Mouse (Mus musculus) limb, embryonic 12.5 days (tissue): ENCODE data around the gene Scn4a. TPM values are rescaled to one million over a fixed set of nuclear protein-coding genes. Genes with fewer than 3 reads are reported as not detected.

Experiments
- ATAC-seq: fragments of 200-750 bp; cut with Nextera tagmentation; 2 replicates; pipeline ENCODE4 v1.8.0; 2017; ENCODE audit warnings: low read depth, moderate TSS enrichment; ENCODE audit not compliant: insufficient number of reproducible peaks, insufficient read depth, low FRiP score, low TSS enrichment
- H3K27ac ChIP-seq: fragments of 300-500 bp; sonication (generic); 2 replicates; pipeline ENCODE4 v1.5.1; 2016; ENCODE audit warnings: mild to moderate bottlenecking, moderate library complexity
- H3K27me3 ChIP-seq: fragments of 300-500 bp; sonication (generic); 2 replicates; pipeline ENCODE4 v1.6.1; 2016; ENCODE audit warnings: mild to moderate bottlenecking, moderate library complexity
- H3K36me3 ChIP-seq: fragments of 300-500 bp; sonication (generic); 2 replicates; pipeline ENCODE4 v1.6.1; 2016; ENCODE audit warnings: mild to moderate bottlenecking, moderate library complexity
- H3K4me1 ChIP-seq: fragments of 300-500 bp; sonication (generic); replicated peaks from 2 replicates; pipeline ENCODE4 v1.6.1; 2016
- H3K4me2 ChIP-seq: fragments of 300-500 bp; sonication (generic); 2 replicates; pipeline ENCODE4 v1.6.1; 2016; ENCODE audit warnings: mild to moderate bottlenecking, moderate library complexity
- H3K4me3 ChIP-seq: fragments of 300-500 bp; sonication (generic); replicated peaks from 2 replicates; pipeline ENCODE4 v1.5.1; 2016; ENCODE audit warnings: mild to moderate bottlenecking
- H3K9ac ChIP-seq: fragments of 300-500 bp; sonication (generic); replicated peaks from 2 replicates; pipeline ENCODE4 v1.6.1; 2016; ENCODE audit warnings: mild to moderate bottlenecking, moderate library complexity
- H3K9me3 ChIP-seq: fragments of 300-500 bp; sonication (generic); 2 replicates; pipeline ENCODE4 v1.6.1; 2016; ENCODE audit warnings: mild to moderate bottlenecking, moderate library complexity
- WGBS: fragments of 180-500 bp; shearing (Covaris S2); methylation state at CpG from one replicate; pipeline ENCODE4 v1.1.7; 2016; 5-methylcytosine and 5-hydroxymethylcytosine counted together
- polyA plus RNA-seq: library from polyadenylated mRNA; unstranded; fragments of >200 nt; fragmentation: Nextera tagmentation; extraction: Ambion mirVana; gene quantifications from 2 replicates; pipeline ENCODE4 v1.2.1, GENCODE M21; 2016

Scn4a gene
- polyA plus RNA-seq, 1 experiment from 2014 or later = 0.25 TPM

DNA sequence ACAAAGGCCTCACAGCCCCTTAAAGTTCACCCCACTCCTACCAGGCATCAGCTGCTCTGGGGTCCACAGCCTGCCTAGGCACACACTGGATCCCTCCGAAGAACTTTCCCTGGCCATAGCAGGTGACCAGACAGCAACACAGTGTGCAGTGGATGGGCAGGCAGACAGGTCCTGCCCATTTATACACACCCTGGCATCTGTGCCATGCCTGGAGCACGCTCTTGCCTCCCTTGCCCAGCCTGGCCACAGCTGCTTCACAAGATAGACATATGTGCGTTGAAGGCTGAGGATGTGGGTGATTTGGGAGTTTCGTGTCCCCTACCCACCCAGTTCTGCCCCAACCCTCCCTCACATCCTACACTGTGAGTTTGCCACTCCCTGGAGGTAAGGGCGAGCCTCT lies 15.1 kb downstream of the Scn4a start:
- no peaks in the 10 kb centered on the region for H3K36me3 ChIP-seq
- ATAC-seq = no peak
- no peak overlapping the region for H3K27ac ChIP-seq
- H3K27me3 ChIP-seq = 0 out of 2 replicates have a peak, but pooled peaks cover 3% of the 10 kb centered on the region
- H3K4me1 ChIP-seq = peaks cover 7% of the 10 kb centered on the region; the same call in 1 of the 2 replicates
- H3K9ac ChIP-seq = no peak overlapping the region
- WGBS = 76% methylated on average over 5 of the region's 5 CpGs
- no peak overlapping the region for H3K4me3 ChIP-seq
- H3K9me3 ChIP-seq = no peaks in the 10 kb centered on the region
- no peak overlapping the region for H3K4me2 ChIP-seq

DNA sequence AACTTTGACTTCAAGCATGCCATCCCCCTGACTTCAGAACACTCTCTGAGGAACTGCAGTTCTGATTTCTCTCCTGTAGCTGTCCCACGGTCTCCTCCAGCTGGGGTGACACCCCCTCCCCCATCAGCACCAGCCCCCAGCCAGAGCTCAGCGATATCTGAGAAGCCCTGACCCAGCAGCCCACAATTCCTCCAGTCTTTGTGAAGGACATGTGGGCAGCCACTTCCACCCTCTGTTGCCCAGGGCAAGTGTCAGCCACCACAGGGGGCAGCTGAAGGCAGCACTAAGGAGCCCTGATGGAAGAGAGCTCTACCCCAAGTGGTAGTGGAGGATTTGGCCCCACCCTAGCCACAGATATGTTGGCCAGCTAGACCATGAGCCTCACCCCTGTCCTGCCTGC lies 19.0 kb downstream of the Scn4a start:
- 12% methylated on average over 2 of the region's 2 CpGs for WGBS
- Histone ChIP-seq H3K4me1 (peaks cover 12% of the 10 kb centered on the region), H3K4me2 (no peak overlapping the region), H3K9ac (no peak overlapping the region), H3K9me3 (no peaks in the 10 kb centered on the region), H3K4me3 (no peak overlapping the region), H3K36me3 (no peaks in the 10 kb centered on the region), H3K27ac (no peak overlapping the region), H3K27me3 (0 out of 2 replicates have a peak, but pooled peaks cover 3% of the 10 kb centered on the region)
- ATAC-seq = no peak

DNA sequence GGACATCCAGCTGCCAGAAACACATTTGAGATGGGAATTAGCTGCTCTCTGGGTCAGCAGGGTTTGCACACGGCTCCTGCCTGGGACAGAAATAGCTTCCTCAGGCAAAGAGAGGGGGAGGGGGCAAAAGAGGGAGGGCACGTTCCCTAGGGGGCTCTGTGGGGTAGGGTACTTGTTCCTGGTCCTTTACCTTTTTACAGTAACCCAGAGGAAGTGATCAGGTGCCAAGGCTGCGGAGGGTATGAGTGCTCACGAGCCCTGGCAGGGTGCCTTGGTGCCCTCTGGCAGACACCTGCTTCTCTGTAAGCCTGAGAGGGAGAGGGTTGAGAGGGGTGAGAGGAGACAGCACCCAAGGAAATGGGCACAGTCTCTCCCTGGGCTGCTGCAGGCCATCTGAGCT lies 20.6 kb downstream of the Scn4a start:
- no peaks in the 10 kb centered on the region for H3K36me3 ChIP-seq
- H3K9ac ChIP-seq = no peak overlapping the region
- H3K4me1 ChIP-seq = peaks cover 15% of the 10 kb centered on the region
- no peak overlapping the region for H3K4me3 ChIP-seq
- WGBS = 52% methylated on average over 4 of the region's 4 CpGs
- no peak overlapping the region for H3K27ac ChIP-seq
- no peak overlapping the region for H3K4me2 ChIP-seq
- H3K9me3 ChIP-seq = no peaks in the 10 kb centered on the region
- no peak for ATAC-seq
- no peaks in the 10 kb centered on the region for H3K27me3 ChIP-seq

DNA sequence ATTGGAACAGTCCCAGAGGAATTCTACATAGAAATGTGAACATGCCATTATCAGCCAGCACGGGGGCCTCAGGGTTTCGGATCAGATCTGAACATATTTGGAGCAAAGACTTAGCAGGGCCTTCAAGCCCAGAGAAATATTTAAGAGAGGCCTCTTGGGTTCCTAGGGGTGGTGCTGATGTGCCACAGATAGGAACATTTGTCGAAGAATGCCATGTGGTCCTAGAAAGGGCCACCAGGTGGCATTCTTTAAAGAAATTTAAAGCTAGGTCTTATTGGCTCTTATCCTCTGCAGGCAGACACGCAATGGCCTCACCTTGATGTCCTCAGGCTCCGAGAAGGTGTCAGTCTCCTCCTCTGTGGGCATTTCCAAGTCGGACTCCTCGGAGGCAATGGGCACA lies 23.4 kb downstream of the Scn4a start:
- ATAC-seq = no peak
- Histone ChIP-seq H3K9ac (no peak overlapping the region), H3K4me3 (no peak overlapping the region), H3K36me3 (no peaks in the 10 kb centered on the region), H3K27me3 (no peaks in the 10 kb centered on the region), H3K9me3 (no peaks in the 10 kb centered on the region), H3K4me2 (no peak overlapping the region), H3K27ac (no peak overlapping the region), H3K4me1 (peaks cover 19% of the 10 kb centered on the region)
- WGBS = 64% methylated on average over 7 of the region's 7 CpGs

DNA sequence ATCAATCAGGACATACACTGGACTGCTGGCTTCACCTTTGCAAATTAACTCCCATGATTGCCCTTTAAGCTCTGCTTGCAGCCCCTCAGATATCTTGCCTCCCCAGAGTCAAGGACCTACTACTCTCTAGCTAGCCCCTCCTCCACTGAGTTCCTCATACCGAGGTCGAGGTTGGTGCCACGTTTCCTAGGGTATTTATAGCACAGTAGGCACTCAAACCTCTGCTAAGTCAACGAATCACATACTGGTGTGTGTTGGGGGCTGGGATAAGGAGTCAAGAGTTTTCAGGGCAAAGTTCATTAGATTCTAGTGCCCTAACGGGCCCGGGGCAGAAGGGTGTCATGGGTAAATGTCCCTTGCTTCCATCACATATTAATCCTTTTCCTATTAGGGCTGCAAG lies 24.0 kb downstream of the Scn4a start:
- Histone ChIP-seq H3K9me3 (no peaks in the 10 kb centered on the region), H3K27ac (no peak overlapping the region), H3K36me3 (no peaks in the 10 kb centered on the region), H3K4me2 (no peak overlapping the region), H3K4me3 (no peak overlapping the region), H3K4me1 (peaks cover 19% of the 10 kb centered on the region), H3K9ac (no peak overlapping the region), H3K27me3 (no peaks in the 10 kb centered on the region)
- no peak for ATAC-seq
- WGBS = 61% methylated on average over 6 of the region's 6 CpGs

DNA sequence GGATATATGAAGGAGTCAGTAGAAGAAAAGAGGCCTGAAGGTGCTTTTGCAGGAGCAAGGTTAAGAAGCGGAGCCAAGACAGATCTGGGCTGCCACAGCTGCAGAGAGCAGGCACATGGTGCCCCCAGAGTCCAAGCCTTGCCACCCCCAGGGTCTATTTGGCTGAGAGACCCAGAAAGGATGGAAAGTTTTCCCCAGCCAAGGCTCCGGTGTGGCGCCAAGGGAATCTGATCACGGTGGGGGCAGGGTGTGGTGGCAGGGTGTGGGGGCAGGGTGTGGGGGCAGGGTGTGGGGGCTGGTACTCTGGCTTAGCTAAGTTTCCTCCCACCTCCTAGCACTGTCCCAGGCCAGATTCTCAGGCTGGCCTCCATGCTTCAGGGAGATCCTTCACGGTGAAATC lies 24.6 kb downstream of the Scn4a start:
- no peak overlapping the region for H3K4me2 ChIP-seq
- no peak overlapping the region for H3K9ac ChIP-seq
- no peaks in the 10 kb centered on the region for H3K9me3 ChIP-seq
- WGBS = 50% methylated on average over 5 of the region's 5 CpGs
- H3K27me3 ChIP-seq = no peaks in the 10 kb centered on the region
- H3K4me1 ChIP-seq = peaks cover 17% of the 10 kb centered on the region
- H3K36me3 ChIP-seq = no peaks in the 10 kb centered on the region
- no peak overlapping the region for H3K27ac ChIP-seq
- no peak for ATAC-seq
- no peak overlapping the region for H3K4me3 ChIP-seq

DNA sequence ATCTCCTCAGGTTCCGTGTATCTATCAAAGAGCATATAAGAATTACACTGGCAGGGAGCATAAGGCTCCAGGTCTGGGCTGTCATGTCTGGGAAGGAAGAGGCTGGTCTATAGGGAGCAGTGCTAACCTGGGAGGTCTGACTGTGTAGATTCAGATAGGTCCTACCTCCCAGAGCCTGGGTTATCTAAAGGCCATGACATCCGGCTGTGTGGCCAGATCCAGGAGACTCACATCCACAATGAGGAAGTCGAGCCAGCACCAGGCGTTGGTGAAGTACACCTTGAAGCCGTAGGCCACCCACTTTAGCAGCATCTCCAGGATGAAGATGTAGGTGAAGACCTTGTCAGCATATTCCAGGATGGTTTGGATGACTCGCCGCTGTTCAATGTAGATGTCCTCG lies 26.6 kb downstream of the Scn4a start:
- Histone ChIP-seq H3K27ac (no peak overlapping the region), H3K9me3 (no peaks in the 10 kb centered on the region), H3K9ac (no peak overlapping the region), H3K4me2 (no peak overlapping the region), H3K4me1 (peaks cover 17% of the 10 kb centered on the region), H3K4me3 (no peak overlapping the region), H3K36me3 (no peaks in the 10 kb centered on the region), H3K27me3 (no peaks in the 10 kb centered on the region)
- ATAC-seq = no peak
- WGBS = 84% methylated on average over 8 of the region's 8 CpGs

DNA sequence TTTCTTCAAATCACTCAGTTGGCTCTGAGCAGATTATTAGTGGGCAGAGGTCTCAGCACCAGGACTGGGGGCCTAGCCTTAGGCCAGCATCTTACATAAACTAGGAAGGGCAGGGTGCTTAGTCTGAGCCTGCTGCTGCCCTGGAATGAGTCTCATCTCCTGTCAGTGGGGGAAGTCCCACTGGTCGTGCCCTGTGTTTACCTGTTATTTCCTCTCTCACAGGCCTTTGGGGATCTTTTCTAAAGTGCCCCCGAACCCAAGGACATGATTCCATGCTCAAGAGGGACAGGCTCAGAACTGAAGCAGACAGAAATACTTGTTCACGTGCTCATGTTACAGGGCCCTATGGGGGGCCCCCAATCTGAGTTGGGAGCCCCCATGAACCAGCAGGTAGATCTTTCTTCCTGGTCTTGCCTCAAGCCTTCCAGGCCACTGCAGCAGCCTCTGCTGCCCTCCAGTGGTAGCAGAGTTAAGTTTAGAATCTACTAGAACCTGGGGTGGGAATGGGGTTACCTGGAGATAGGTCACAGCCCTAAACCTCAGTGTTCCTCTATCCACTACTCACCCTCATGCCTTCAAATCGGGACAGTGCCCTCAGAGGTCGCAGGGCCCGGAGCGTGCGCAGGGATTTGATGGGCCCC lies 27.4 kb downstream of the Scn4a start:
- Histone ChIP-seq H3K36me3 (no peaks in the 10 kb centered on the region), H3K27ac (no peak overlapping the region), H3K4me1 (peaks cover 17% of the 10 kb centered on the region), H3K27me3 (no peaks in the 10 kb centered on the region), H3K4me2 (no peak overlapping the region), H3K4me3 (no peak overlapping the region), H3K9me3 (no peaks in the 10 kb centered on the region), H3K9ac (no peak overlapping the region)
- 64% methylated on average over 8 of the region's 8 CpGs for WGBS
- ATAC-seq = no peak

DNA sequence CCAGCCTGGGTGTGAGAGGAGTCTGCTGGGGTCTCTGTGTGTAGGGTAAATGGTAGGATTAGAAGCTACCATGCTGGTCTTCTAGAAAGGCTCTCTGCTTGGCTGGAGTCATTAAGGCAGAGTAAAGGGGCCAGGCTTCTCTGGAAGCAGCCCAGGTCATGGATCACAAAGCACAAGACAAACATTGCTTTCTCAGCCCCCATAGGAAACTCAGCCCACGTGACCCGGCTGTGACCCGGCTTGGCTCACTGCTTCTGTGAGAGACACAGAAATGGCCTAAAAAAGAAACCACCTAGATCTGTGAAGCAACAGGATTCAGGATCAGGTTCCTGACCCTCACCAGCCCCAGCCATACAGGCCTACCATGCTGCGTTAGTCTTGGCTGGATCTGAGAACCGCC lies 28.2 kb downstream of the Scn4a start:
- 89% methylated on average over 5 of the region's 5 CpGs for WGBS
- no peaks in the 10 kb centered on the region for H3K36me3 ChIP-seq
- H3K4me1 ChIP-seq = peaks cover 17% of the 10 kb centered on the region
- no peaks in the 10 kb centered on the region for H3K27me3 ChIP-seq
- H3K9ac ChIP-seq = no peak overlapping the region
- no peak overlapping the region for H3K27ac ChIP-seq
- H3K4me2 ChIP-seq = no peak overlapping the region
- no peaks in the 10 kb centered on the region for H3K9me3 ChIP-seq
- no peak for ATAC-seq
- no peak overlapping the region for H3K4me3 ChIP-seq

DNA sequence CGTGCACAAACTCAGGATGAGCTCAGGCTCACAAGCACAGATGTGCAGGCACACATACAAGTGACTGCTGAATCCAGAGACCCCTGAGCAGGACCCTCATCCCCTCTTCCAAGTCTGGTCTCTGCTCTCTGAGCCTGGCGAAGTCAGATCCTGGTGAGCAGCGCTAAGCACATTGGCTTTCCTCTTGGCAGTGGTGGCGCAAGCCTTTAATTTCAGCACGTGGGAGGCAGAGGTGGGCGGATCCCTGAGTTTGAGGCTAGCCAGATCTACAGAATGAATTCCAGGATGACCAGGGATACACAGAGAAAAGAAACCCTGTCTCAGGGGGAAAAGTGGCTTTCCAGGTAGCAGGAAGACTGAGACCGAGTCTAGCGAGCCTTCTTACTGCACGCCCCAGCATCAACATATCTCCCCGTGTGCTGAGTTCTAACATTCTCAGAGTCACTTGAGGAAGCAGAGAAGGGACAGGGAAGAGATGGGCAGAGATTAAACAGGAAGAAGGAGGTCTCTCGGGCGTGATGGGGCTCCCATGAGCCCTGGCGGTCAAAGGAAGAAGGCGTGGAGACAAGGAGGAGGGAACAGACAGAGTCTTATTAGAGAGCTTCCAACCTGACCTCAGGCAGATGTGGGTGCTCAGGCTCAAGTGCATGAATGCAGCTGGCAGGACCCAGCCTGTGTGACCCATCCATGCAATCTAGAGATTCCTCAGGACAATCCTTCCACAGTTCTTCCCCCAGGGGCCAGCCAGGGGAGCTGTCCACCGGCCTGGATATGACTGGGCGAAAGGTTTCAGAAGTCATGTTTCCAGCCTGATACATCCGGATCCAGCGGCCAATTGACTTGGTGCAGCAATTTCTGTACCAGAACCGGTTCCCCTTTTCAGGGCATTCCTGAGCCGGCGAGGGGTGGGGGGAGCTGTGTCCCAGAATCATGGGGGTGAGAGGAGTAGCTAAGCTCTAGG lies 34.4 kb downstream of the Scn4a start:
- Histone ChIP-seq H3K9ac (no peak overlapping the region), H3K27me3 (no peaks in the 10 kb centered on the region), H3K4me2 (no peak overlapping the region), H3K4me3 (no peak overlapping the region), H3K27ac (0 out of 2 replicates have a peak overlapping the region, but pooled peaks have one; percentile 56), H3K4me1 (peaks cover 51% of the 10 kb centered on the region), H3K36me3 (no peaks in the 10 kb centered on the region), H3K9me3 (no peaks in the 10 kb centered on the region)
- 69% methylated on average over 21 of the region's 21 CpGs for WGBS
- no peak for ATAC-seq

DNA sequence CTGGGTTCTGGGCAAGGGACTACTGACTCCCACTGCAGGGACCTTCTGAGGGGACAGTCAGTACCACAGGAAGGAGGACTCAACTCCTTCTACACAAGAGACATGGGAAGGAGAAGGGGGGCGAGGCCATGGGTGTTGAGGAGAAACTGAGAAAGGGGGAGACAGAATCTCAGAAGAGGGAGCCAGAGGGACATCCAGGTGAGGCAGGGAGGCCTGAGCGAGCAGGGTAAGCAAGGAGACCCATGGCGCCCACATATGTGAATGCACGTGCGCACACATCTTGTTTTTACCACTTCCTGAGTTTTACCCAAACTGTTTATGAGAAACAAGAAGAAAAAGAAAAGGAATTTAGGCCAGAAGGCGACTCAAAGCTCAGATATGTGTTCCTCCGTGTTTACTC lies 35.3 kb downstream of the Scn4a start:
- no peak overlapping the region for H3K9ac ChIP-seq
- no peaks in the 10 kb centered on the region for H3K9me3 ChIP-seq
- no peaks in the 10 kb centered on the region for H3K27me3 ChIP-seq
- no peaks in the 10 kb centered on the region for H3K36me3 ChIP-seq
- no peak for ATAC-seq
- peaks cover 59% of the 10 kb centered on the region for H3K4me1 ChIP-seq
- H3K4me2 ChIP-seq = no peak overlapping the region
- H3K27ac ChIP-seq = peak overlapping the region; percentile 56
- WGBS = 67% methylated on average over 7 of the region's 7 CpGs
- no peak overlapping the region for H3K4me3 ChIP-seq
